Mouse (Mus musculus) gastrocnemius, adult 8-10 months (tissue): ENCODE measurements around the gene Prdm11. TPM values are rescaled to one million over a fixed set of nuclear protein-coding genes. Genes with fewer than 3 reads are reported as not detected.
A peak's percentile ranks its signal among the peaks of the same experiment; 100 is the strongest.

Experiments
- DNase-seq, 2 experiments: peaks; one replicate each; pipeline ENCODE4 v3.0.0; 2022; ENCODE audit warnings: low spot score in 2 of 2
- total RNA-seq, 4 experiments: library from RNA; stranded (reverse); gene quantifications; 2 replicates each; pipeline ENCODE4 v1.2.4; 2022

The Prdm11 gene
- total RNA-seq, 4 experiments from 2014 or later, result 0.27 to 0.97 (median 0.53) TPM

DNA sequence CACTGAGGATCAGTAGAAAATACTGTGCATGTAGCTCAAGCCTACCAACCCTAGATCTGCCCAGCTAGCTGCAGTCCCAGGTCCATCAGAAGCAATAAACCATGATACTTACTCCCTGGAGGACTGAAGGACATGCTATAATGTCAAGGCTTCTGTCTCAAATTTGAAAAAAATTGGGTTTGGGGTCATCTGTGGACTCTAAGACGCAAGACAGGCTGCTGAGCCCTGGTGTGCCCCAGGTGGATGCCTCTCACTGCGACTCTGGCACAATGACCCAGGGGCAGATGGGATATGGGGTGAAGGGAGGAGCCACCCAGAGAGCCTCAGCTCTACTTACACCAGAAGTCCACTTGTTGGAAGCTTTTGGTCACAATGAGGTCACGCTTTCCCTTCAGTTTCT is 33.0 kb downstream of the Prdm11 start:
- DNase-seq, result no peak

GRCm38 (mm10) chr2:93011933-93012332 is 34.0 kb downstream of the Prdm11 start:
- DNase-seq, result no peak

DNA sequence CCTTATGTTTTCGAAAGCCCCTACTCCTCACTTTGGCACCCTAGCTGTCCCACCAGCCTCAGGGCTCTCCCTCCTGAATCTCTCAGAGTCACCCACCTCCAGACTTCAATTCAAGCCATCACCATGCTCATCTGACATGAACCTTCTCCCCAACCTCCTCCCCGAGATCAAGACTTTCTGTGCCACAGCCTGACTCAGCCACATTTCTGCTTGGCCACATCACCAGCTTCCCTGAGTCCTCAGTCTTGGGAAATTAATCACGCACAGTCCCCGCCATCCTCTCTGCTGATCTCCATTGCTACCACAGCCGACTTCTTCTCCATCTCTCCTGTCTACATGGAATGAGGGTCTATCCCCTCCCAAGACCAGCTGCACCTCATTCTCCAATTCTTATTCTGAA is 34.5 kb downstream of the Prdm11 start:
- no peak for DNase-seq

DNA sequence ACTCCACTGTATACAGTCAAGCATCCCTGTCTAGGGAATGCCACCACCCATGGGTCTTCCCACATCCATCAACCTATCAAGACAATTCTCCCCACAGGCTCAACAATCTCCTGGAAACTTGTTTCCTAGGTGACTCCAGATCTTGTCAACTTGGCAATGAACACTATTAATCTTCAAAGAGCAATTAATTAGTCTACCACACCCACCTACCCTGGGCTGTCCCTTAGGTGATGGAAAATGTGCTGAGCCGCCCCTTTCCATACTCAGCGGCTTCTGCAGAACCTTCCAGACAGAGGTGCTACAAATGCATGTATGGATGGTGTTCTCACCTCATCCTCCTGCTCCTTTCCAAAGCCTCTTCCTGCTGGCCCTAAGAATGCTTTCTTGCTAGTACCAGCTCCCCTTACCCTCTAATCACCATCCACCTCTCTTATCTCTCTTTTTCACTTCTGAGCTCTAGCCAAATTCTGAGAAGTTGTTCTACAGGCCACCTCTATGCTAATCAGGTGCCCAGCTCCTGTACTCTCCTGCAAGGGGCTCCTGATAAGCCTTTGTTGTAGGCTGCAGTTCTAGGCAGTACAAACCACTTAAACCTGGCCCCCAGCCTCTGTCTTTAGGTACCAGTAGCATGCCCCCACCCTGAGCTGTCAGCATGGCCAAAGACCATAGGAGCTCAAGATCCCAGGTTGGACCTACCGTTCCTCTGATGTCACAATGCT is 37.8 kb downstream of the Prdm11 start:
- no peak for DNase-seq

GRCm38 (mm10) chr2:93005028-93005427 is 40.9 kb downstream of the Prdm11 start:
- no peak for DNase-seq

DNA sequence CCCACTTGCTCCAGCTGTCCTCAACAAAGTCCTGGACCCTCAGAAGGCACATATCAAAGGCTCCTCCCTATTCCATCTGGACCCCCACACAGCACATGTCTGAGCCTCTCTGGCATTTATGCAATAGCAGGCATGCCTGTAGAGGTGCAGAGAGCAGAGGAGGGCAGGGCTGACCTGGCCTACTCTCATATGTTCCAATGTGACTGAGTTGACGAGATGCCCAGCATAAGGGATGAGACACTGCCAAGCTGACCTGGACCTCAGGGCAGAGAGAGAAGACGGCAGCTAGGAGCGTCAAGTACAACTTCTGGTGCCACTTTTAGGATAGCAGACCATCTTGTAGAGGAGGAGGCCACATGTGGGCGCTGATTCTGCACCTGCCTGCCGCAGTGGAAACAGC is 54.0 kb downstream of the Prdm11 start:
- peak in 1 of 2 experiments; percentile 28 for DNase-seq

DNA sequence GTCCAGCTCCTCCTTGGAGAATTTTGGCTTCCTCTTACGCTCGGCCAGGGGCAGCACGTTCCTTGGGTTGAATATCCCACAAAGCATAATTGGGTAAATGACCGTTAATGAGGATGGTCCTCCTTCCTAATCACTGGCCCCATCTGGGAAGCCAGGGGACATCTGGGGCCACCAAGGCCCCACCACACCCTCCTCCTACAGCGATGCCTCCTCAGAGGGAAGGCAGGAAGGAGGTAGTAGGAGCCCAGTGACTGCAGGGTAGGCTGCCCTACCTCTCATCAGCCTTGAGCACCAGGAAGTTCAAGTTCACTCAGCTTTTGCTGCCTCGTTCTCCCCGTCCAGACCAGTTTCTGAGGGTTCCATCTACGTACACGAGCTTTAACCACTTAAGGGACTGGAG is 56.4 kb downstream of the Prdm11 start:
- DNase-seq, result no peak

DNA sequence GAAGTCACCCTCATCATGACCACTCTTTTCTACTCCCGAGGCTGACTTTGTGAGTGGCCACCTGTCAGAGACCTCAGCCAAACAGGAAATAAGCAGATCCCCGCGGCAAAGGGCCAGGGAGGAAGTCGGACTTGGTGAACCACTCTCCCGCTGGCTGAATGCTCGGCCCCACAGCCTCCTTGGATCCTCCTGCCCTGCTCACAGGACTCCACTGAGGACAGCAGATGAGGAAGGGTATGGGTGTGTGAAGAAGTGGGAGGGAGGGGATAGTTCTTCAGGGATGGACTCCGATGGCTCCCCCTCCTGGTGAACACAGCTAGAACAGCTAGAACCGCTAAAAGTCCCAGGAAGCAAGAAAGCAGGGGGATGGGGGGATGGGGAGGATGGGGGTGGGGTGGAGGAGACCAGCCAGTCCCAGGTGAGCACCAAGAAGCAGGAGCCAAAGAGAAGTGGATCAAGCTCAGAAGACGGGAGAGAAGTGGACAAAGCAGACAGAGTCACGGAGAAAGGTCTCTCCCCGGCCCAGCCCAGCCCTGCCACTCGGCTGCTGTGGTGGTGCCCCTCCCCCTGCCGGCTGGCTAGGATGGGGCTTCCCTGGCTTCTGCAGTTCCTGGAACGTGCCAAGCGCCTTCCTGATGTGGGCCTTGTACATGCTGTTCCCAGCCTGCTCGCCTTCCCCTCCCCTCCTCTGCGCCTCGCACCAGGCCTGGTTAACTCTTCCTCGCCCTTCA is 57.9 kb downstream of the Prdm11 start:
- DNase-seq, result peak; percentile 24 to 50

GRCm38 (mm10) chr2:92987108-92987618 is 58.8 kb downstream of the Prdm11 start:
- DNase-seq, result no peak

DNA sequence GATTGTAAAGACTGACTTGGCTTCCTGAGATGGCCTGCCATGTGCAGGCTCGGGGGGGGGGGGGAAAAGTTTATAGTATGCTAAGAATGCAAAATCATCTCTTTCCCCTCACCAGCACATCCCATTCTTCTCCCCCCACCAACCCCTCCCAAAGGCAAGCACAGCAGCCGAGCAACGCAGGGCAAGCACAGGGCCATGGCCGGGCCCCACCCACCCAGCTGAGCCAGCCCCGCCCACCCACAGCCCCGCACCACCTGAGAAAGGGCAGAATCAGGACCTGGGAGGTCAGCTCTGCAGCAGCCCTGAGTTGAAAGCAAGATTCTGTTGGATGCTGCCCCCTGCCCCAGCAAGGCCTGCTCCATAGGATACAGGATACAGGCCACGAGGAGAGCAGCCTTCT is 60.4 kb downstream of the Prdm11 start:
- no peak for DNase-seq

DNA sequence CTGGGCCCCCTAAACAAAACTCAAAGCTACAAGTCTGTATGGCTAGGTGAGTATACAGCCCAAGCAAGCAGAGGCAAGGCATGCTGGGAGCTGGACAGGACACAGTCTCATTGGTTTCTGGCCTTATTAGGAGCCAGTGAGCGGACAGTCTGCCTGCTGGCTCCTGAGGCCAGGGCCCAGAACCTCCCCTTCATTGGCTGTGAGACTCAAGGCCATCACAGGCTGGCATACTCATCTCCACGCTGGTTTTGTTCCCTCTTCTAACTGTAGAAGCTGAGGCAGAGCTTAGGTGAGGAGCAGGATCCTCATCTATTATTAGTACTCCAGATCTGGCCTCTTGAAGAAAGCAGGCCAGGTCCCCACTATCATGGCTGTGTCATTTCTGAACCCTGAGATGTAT is 60.8 kb downstream of the Prdm11 start:
- no peak for DNase-seq

GRCm38 (mm10) chr2:92984321-92985108 is 61.5 kb downstream of the Prdm11 start:
- no peak for DNase-seq

GRCm38 (mm10) chr2:92983273-92983620 is 62.7 kb downstream of the Prdm11 start:
- DNase-seq, result no peak

DNA sequence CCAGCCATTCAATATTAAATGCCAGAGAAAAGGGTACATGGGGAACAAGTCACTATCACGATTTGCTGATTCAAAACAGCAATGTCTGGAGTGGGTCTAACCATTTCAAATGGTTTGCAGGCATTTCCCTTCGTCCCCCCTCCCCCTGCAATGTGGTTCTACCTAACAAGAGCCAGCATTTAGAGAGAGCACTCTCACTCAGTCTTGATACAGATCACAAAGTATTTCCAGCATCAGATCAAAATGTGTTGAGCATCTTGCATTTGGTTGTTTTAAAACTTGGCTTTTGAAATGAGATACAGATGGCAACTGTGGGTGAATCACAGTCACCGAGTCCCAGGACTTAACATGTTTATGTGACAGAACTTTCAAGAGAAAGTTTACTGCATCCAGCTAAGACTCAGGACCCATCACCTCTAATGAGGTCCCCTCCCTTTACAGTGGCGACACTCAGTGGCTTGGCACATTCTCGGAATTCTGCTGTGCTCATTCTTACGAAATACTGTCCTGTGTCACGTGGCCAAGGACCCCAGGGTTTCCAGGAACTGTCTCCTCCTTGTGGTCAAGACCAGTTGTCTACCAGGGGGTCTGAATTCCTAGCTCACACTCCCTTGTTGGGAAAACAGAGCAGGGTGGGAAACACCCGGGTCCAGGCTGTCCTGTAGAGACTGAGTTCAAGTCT is 63.2 kb downstream of the Prdm11 start:
- no peak for DNase-seq

- no peak for DNase-seq
Observed at GRCm38 (mm10) chr2:92980165-92980564, 65.8 kb downstream of the Prdm11 start.

DNA sequence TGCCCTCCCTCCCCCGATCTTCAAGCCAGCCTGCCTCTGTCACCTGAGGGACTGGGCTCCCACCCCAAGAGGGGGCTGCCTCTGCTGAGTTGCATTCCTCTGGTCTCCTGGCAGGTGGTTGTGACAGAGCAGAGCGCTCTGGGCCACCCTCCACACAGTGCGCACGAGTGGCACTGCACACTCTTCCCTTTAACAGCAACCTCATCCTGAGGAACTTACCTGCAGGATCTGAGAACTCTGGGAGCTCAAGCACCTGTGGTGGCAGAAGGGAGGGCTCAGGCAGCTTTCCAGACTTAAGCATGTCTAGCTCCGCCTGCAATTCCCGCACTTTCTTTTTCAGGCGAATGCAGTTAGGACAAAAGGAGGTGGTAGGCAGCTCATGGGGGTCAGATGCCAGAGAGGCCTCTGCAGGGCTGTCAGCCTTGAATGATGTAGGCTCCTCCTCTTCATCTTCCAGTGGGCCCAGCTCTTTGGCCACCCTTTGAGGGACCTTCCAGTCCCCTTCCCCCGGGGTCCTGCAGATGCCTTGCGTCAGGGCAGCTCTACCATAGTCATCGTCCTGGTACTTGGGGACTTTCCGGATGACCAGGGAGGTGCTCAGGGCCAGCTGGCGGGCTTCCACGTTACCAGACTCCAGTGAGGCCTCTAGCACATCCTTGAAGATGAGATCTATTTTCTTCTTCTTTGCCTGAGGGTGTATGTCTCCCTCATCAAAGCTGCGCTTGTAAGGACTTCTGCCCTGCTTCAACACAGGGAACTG is 70.8 kb downstream of the Prdm11 start:
- no peak for DNase-seq

- no peak for DNase-seq
Observed at GRCm38 (mm10) chr2:92973646-92974045, 72.3 kb downstream of the Prdm11 start.

DNA sequence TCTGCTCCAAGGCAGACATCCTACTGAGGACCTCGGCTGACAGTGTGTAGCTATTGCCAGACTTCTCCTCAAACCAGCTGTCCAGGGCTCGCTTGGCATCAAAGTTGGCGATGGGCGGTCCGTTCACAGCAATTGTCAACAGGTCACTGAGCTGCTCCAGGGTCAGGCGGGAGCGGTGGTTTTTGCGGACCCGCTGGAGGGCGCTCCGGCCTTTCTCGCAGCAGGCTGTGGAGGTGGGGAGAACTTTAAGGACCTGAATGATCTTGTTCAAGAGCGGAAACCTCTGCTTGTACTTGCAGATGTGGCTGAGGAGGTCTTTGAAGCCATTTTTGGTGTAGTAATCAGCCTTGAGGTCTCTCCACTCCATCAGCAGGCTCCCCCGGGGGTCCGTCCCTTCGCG is 73.9 kb downstream of the Prdm11 start:
- no peak for DNase-seq

DNA sequence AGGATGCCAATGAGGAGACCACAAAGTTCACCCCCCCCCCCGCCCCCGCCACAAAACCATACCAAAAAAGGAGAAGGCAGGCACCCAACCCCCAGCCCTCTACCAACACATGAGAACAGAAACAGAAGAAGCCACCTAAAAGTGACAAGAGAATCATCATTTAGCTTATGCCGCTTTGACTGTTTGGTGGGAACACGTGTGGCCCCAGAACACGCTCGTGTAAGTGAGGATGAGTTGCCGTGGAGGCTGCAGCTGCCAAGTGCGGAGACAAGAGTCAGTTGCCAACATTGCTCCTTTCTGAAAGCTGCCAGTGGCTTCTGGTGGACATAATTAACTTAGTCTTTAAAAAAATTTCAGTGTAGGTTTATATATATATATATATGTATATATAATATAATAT is 74.4 kb downstream of the Prdm11 start:
- DNase-seq, result no peak

GRCm38 (mm10) chr2:92971069-92971468 is 74.9 kb downstream of the Prdm11 start:
- no peak for DNase-seq

DNA sequence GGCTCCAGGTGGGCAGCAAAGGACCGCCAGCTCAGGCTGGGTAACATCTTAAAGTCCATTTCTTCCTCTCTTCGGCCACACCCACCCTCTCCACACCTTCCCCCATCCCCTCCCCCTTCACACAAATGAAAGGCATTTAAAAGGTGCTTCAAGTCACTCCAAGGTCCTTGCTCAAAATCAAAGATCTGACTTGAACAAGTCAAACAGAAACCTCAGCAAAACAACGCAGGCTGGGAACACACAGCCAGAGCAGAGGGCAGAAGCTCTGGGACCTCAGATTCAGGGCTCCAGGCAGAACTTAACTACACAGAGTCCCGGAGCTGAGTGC is 78.2 kb downstream of the Prdm11 start:
- DNase-seq, result no peak
